Mouse (Mus musculus) lung, postnatal 25 days (tissue): ENCODE measurements around the gene Sirt3.

ENCODE experiments used
- DNase-seq: peaks from one replicate; pipeline ENCODE4 v3.0.0; 2022; ENCODE audit warnings: low spot score

Gene Sirt3

GRCm38 (mm10) chr7:140848591-140848990, 33.5 kb downstream of the Sirt3 start:
- DNase-seq, result no peak

DNA sequence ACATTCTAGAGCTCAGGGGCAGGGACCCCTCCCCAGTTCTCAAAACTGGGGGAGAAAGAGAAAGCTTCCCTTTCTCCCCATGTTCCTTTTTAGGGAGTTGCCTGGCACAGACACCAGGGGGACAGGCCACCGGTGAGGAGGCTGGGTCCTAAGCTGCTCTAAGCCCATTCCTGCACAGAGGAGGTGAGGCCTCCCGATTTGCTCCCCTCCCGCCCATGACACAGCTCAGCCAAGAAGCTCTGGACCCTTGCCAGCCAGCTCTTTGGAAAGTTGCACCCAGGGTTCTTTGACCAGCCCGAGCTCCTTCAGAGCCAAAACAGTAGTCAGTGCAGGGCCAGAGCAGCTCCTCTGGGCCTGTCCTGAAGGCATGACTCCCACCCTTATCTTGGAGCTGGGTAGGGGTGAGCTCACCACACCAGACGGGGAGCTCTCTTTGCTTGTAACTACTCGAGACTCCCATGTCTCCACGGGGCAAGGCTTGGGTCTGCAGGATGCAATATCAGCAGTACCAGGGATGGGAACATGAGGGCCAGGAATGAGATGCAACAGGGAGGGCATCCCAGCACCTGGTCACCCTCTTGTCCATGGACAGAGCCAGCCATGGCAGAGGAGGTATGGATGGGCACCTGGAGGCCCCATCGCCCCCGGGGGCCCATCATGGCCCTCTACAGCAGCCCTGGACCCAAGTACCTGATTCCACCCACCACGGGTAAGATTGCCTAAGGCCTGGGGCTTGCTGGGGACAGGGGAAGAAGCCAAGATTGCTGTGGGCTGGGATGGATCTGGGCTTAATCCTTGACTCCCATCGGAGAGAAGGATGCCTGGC, 34.1 kb downstream of the Sirt3 start, which contains the start of gene Odf3:
TSS of gene Odf3 (plus strand) at position 51 of the 826 bp plus-strand sequence.
- DNase-seq, result no peak

GRCm38 (mm10) chr7:140846676-140847075, 35.4 kb downstream of the Sirt3 start:
- no peak for DNase-seq

DNA sequence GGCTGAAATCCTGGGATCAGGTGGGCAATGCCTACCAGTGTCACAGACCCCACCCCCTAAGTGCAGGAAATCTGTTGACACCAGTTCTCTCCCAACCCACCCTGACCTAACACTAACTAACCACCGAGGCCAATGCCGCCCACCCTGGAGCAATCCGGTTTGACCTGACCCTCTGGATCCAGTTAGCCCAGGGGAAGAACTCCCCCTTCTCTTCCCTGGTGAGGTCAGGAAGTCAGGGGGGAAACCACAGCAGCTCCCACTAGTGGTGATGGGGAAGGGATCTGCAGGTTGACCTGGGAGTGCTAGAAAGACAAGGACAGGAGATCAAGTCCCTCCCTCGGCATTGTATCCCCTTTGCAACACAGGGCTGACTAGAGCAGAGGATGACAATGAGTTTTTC, 36.4 kb downstream of the Sirt3 start:
- no peak for DNase-seq

DNA sequence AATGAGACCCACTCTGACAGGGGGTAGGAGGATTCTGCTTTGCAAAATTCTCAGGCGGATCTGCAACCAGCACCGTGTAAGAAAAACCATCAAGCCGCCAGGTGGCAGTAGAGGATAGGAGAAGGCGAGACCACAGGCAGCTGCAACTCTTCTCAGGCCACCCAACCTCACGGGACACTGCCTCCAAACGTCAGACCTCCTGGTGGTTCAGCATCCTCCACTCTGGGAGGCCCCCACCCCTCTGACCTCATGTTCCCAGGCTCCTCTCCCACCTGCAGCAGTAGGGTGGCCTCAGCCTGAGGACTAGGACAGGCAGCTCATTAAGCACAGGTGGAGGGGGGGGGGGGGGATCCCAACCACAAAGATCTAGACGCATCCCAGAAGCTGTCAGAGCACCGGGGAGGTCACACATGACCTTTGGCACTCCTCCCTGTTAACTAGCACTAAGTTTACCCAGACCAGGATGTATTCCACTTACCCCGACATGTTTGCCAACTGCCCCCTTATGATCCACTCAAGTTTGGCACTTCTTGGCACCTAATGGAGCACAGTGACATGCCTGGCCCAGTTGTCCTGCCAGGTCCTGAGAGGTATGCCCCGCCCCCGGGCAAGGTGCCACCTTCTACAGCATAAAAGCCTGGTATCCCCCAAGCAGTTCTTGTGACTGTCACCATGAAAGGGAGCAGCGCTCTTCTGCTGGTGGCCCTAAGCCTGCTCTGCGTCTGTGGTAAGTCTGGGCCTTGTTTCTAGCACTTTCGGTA, 37.0 kb downstream of the Sirt3 start, which contains the start of gene Scgb1c1:
TSS of gene Scgb1c1 (plus strand) at position 643 of the 761 bp plus-strand sequence.
- DNase-seq, result peak; percentile 92

GRCm38 (mm10) chr7:140843806-140844205, 38.3 kb downstream of the Sirt3 start:
- DNase-seq, result no peak

- no peak for DNase-seq
These were observed 41.1 kb downstream of the Sirt3 start for GRCm38 (mm10) chr7:140840750-140841735.

GRCm38 (mm10) chr7:140839556-140839955, 42.6 kb downstream of the Sirt3 start:
- no peak for DNase-seq

- no peak for DNase-seq
These were observed 45.6 kb downstream of the Sirt3 start for GRCm38 (mm10) chr7:140836243-140837115.

- no peak for DNase-seq
These were observed 46.4 kb downstream of the Sirt3 start for GRCm38 (mm10) chr7:140835758-140836087.

- DNase-seq, result peak; percentile 74
These were observed 46.9 kb downstream of the Sirt3 start, which contains the start of gene Urah for GRCm38 (mm10) chr7:140834968-140835757. Urah (plus strand) TSS chr7:140835018.

- DNase-seq, result no peak
These were observed 48.8 kb downstream of the Sirt3 start for GRCm38 (mm10) chr7:140833341-140833740.

- DNase-seq, result no peak
These were observed 50.7 kb downstream of the Sirt3 start for GRCm38 (mm10) chr7:140831447-140831846.

GRCm38 (mm10) chr7:140828171-140828881, 53.8 kb downstream of the Sirt3 start:
- peak; percentile 60 for DNase-seq

DNA sequence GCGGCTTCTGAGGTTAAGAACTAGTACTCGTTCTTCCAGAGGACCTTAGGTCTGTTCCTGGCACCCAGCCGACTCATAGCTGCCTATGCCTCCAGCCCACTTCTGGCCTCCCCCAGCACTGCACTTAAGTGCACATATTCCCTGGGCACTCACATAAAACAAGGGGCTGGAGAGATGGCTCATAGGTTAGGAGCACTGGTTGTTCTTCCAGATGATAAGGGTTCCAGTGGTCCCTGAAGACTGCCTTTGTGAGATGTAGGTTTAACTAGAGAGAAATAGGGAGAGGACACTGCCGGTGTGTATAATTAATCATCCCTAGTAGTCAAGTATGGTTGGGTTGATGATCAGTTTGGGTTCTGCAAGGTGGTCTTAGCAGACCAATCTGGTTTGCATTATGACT, 59.4 kb downstream of the Sirt3 start:
- DNase-seq, result no peak

- no peak for DNase-seq
These were observed 60.3 kb downstream of the Sirt3 start, which contains the start of gene Zfp941 for GRCm38 (mm10) chr7:140821653-140822329. Zfp941 (minus strand) TSS chr7:140822178.

- no peak for DNase-seq
These were observed 60.8 kb downstream of the Sirt3 start for GRCm38 (mm10) chr7:140821305-140821652.

DNA sequence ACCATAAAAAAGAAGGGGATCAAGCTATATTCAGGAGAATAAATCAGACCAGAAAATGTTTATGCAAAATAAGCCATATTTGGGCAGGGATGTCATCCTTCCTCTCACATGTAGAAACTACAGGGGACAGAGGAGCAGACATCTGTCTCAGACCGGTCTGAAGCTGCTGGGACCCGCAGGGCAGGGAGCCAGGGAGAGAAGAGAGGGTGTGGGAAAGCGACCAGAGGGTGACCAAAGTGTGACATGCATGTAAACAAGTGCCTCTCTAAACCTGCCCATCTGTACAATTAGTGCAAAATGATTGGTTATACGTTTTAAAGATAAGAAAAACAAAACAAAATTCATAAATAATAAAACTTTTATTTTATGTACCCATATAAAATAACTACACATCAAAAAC, 61.9 kb downstream of the Sirt3 start:
- DNase-seq, result no peak
